Mouse (Mus musculus): ENCODE data around the gene Plekha5. TPM values are rescaled to one million over a fixed set of nuclear protein-coding genes. Genes with fewer than 3 reads are reported as not detected.
"Not testable (repeated sequence)": the region's sequence is repeated elsewhere in the genome, so short reads cannot be mapped to it uniquely, and the experiment has no call there.

The Plekha5 gene
- polyA plus RNA-seq, 1 experiment = 56.6 TPM

GRCm38 (mm10) chr6:140489570-140489969 is 65.7 kb downstream of the Plekha5 start:
- H3K36me3 ChIP-seq (ENCODE audit: control insufficient read depth, insufficient read depth, low read length) = no peaks in the 10 kb centered on the region
- H3K27ac ChIP-seq (ENCODE audit: control insufficient read depth, insufficient read depth, low read depth, low read length) = no peak overlapping the region
- H3K4me3 ChIP-seq (ENCODE audit: control insufficient read depth, low read depth, low read length) = no peak overlapping the region
- no peaks in the 10 kb centered on the region for H3K27me3 ChIP-seq (ENCODE audit: control insufficient read depth, insufficient read depth, low read length)
- TF ChIP-seq CTCF (IDR thresholded peaks at IDR 0.05; ENCODE audit: control insufficient read depth, insufficient read depth, insufficient replicate concordance, low read depth, low read length) = no peak
- TF ChIP-seq POLR2A (IDR thresholded peaks at IDR 0.05; ENCODE audit: control insufficient read depth, low read depth, low read length) = no peak
- no peaks in the 10 kb centered on the region for H3K4me1 ChIP-seq (ENCODE audit: control insufficient read depth, insufficient read depth, low read length)

- Histone ChIP-seq H3K4me3 (ENCODE audit: control insufficient read depth, low read depth, low read length) (no peak overlapping the region), H3K36me3 (ENCODE audit: control insufficient read depth, insufficient read depth, low read length) (no peaks in the 10 kb centered on the region), H3K27ac (ENCODE audit: control insufficient read depth, insufficient read depth, low read depth, low read length) (no peak overlapping the region), H3K4me1 (ENCODE audit: control insufficient read depth, insufficient read depth, low read length) (no peaks in the 10 kb centered on the region), H3K27me3 (ENCODE audit: control insufficient read depth, insufficient read depth, low read length) (no peaks in the 10 kb centered on the region)
- no peak for TF ChIP-seq POLR2A (IDR thresholded peaks at IDR 0.05; ENCODE audit: control insufficient read depth, low read depth, low read length)
- no peak for TF ChIP-seq CTCF (IDR thresholded peaks at IDR 0.05; ENCODE audit: control insufficient read depth, insufficient read depth, insufficient replicate concordance, low read depth, low read length)
Observed at GRCm38 (mm10) chr6:140490220-140490619, 66.4 kb downstream of the Plekha5 start.

GRCm38 (mm10) chr6:140490921-140491537 is 67.2 kb downstream of the Plekha5 start:
- H3K4me1 ChIP-seq (ENCODE audit: control insufficient read depth, insufficient read depth, low read length) = no peaks in the 10 kb centered on the region
- H3K36me3 ChIP-seq (ENCODE audit: control insufficient read depth, insufficient read depth, low read length) = no peaks in the 10 kb centered on the region
- no peak overlapping the region for H3K4me3 ChIP-seq (ENCODE audit: control insufficient read depth, low read depth, low read length)
- no peak overlapping the region for H3K27ac ChIP-seq (ENCODE audit: control insufficient read depth, insufficient read depth, low read depth, low read length)
- H3K27me3 ChIP-seq (ENCODE audit: control insufficient read depth, insufficient read depth, low read length) = no peaks in the 10 kb centered on the region
- TF ChIP-seq POLR2A (IDR thresholded peaks at IDR 0.05; ENCODE audit: control insufficient read depth, low read depth, low read length) = no peak
- no peak for TF ChIP-seq CTCF (IDR thresholded peaks at IDR 0.05; ENCODE audit: control insufficient read depth, insufficient read depth, insufficient replicate concordance, low read depth, low read length)

GRCm38 (mm10) chr6:140492043-140492442 is 68.2 kb downstream of the Plekha5 start:
- TF ChIP-seq CTCF (IDR thresholded peaks at IDR 0.05; ENCODE audit: control insufficient read depth, insufficient read depth, insufficient replicate concordance, low read depth, low read length) (no peak), POLR2A (IDR thresholded peaks at IDR 0.05; ENCODE audit: control insufficient read depth, low read depth, low read length) (no peak)
- H3K4me3 ChIP-seq (ENCODE audit: control insufficient read depth, low read depth, low read length) = no peak overlapping the region
- no peaks in the 10 kb centered on the region for H3K36me3 ChIP-seq (ENCODE audit: control insufficient read depth, insufficient read depth, low read length)
- H3K27me3 ChIP-seq (ENCODE audit: control insufficient read depth, insufficient read depth, low read length) = no peaks in the 10 kb centered on the region
- H3K4me1 ChIP-seq (ENCODE audit: control insufficient read depth, insufficient read depth, low read length) = no peaks in the 10 kb centered on the region
- H3K27ac ChIP-seq (ENCODE audit: control insufficient read depth, insufficient read depth, low read depth, low read length) = no peak overlapping the region

- Histone ChIP-seq H3K27ac (ENCODE audit: control insufficient read depth, insufficient read depth, low read depth, low read length) (no peak overlapping the region), H3K27me3 (ENCODE audit: control insufficient read depth, insufficient read depth, low read length) (no peaks in the 10 kb centered on the region), H3K4me1 (ENCODE audit: control insufficient read depth, insufficient read depth, low read length) (no peaks in the 10 kb centered on the region), H3K4me3 (ENCODE audit: control insufficient read depth, low read depth, low read length) (no peak overlapping the region), H3K36me3 (ENCODE audit: control insufficient read depth, insufficient read depth, low read length) (no peaks in the 10 kb centered on the region)
- TF ChIP-seq POLR2A (IDR thresholded peaks at IDR 0.05; ENCODE audit: control insufficient read depth, low read depth, low read length) = no peak
- no peak for TF ChIP-seq CTCF (IDR thresholded peaks at IDR 0.05; ENCODE audit: control insufficient read depth, insufficient read depth, insufficient replicate concordance, low read depth, low read length)
Observed at GRCm38 (mm10) chr6:140498074-140498473, 74.2 kb downstream of the Plekha5 start.

GRCm38 (mm10) chr6:140498958-140499357 is 75.1 kb downstream of the Plekha5 start:
- no peak for TF ChIP-seq CTCF (IDR thresholded peaks at IDR 0.05; ENCODE audit: control insufficient read depth, insufficient read depth, insufficient replicate concordance, low read depth, low read length)
- no peak for TF ChIP-seq POLR2A (IDR thresholded peaks at IDR 0.05; ENCODE audit: control insufficient read depth, low read depth, low read length)
- H3K27ac ChIP-seq (ENCODE audit: control insufficient read depth, insufficient read depth, low read depth, low read length) = no peak overlapping the region
- no peaks in the 10 kb centered on the region for H3K36me3 ChIP-seq (ENCODE audit: control insufficient read depth, insufficient read depth, low read length)
- no peaks in the 10 kb centered on the region for H3K27me3 ChIP-seq (ENCODE audit: control insufficient read depth, insufficient read depth, low read length)
- no peaks in the 10 kb centered on the region for H3K4me1 ChIP-seq (ENCODE audit: control insufficient read depth, insufficient read depth, low read length)
- no peak overlapping the region for H3K4me3 ChIP-seq (ENCODE audit: control insufficient read depth, low read depth, low read length)

GRCm38 (mm10) chr6:140500829-140501228 is 77.0 kb downstream of the Plekha5 start:
- H3K27me3 ChIP-seq (ENCODE audit: control insufficient read depth, insufficient read depth, low read length); H3K36me3 ChIP-seq (ENCODE audit: control insufficient read depth, insufficient read depth, low read length); H3K27ac ChIP-seq (ENCODE audit: control insufficient read depth, insufficient read depth, low read depth, low read length); H3K4me1 ChIP-seq (ENCODE audit: control insufficient read depth, insufficient read depth, low read length); H3K4me3 ChIP-seq (ENCODE audit: control insufficient read depth, low read depth, low read length): not testable (repeated sequence)

- Histone ChIP-seq H3K4me3 (ENCODE audit: control insufficient read depth, low read depth, low read length) (no peak overlapping the region), H3K36me3 (ENCODE audit: control insufficient read depth, insufficient read depth, low read length) (no peaks in the 10 kb centered on the region; the same call in 1 of the 2 replicates), H3K27me3 (ENCODE audit: control insufficient read depth, insufficient read depth, low read length) (no peaks in the 10 kb centered on the region), H3K27ac (ENCODE audit: control insufficient read depth, insufficient read depth, low read depth, low read length) (no peak overlapping the region), H3K4me1 (ENCODE audit: control insufficient read depth, insufficient read depth, low read length) (no peaks in the 10 kb centered on the region)
- TF ChIP-seq CTCF (IDR thresholded peaks at IDR 0.05; ENCODE audit: control insufficient read depth, insufficient read depth, insufficient replicate concordance, low read depth, low read length) (no peak), POLR2A (IDR thresholded peaks at IDR 0.05; ENCODE audit: control insufficient read depth, low read depth, low read length) (no peak)
Observed at GRCm38 (mm10) chr6:140501841-140502240, 78.0 kb downstream of the Plekha5 start.

All from testis, adult 2 months (tissue).